Mouse (Mus musculus): ENCODE measurements around the gene Rhbdf1.

Gene Rhbdf1

GRCm38 (mm10) chr11:32238093-32238860 lies 16.2 kb upstream of the Rhbdf1 start:
- peak; percentile 62 to 78 for DNase-seq (ENCODE audit: low spot score in 2 of 2)

- no peak for DNase-seq (ENCODE audit: low spot score in 2 of 2)
These were observed 15.3 kb upstream of the Rhbdf1 start for GRCm38 (mm10) chr11:32237411-32237795.

- DNase-seq (ENCODE audit: low spot score in 2 of 2): peak in 1 of 2 experiments; percentile 31
These were observed 14.8 kb upstream of the Rhbdf1 start for GRCm38 (mm10) chr11:32236712-32237410.

- DNase-seq (ENCODE audit: low spot score in 2 of 2): no peak
These were observed 14.0 kb upstream of the Rhbdf1 start for GRCm38 (mm10) chr11:32236132-32236531.

GRCm38 (mm10) chr11:32235646-32236045 lies 13.5 kb upstream of the Rhbdf1 start:
- DNase-seq (ENCODE audit: low spot score in 2 of 2): no peak

- no peak for DNase-seq (ENCODE audit: low spot score in 2 of 2)
These were observed 12.9 kb upstream of the Rhbdf1 start for GRCm38 (mm10) chr11:32234816-32235485.

GRCm38 (mm10) chr11:32233895-32234294 lies 11.8 kb upstream of the Rhbdf1 start:
- DNase-seq (ENCODE audit: low spot score in 2 of 2): no peak

GRCm38 (mm10) chr11:32232848-32233247 lies 10.7 kb upstream of the Rhbdf1 start:
- DNase-seq (ENCODE audit: low spot score in 2 of 2): no peak

- DNase-seq (ENCODE audit: low spot score in 2 of 2): no peak
These were observed 9.0 kb upstream of the Rhbdf1 start for GRCm38 (mm10) chr11:32231125-32231524.

GRCm38 (mm10) chr11:32230220-32230619 lies 8.1 kb upstream of the Rhbdf1 start:
- no peak for DNase-seq (ENCODE audit: low spot score in 2 of 2)

GRCm38 (mm10) chr11:32228292-32228845 lies 6.3 kb upstream of the Rhbdf1 start:
- no peak for DNase-seq (ENCODE audit: low spot score in 2 of 2)

GRCm38 (mm10) chr11:32227555-32227954 lies 5.5 kb upstream of the Rhbdf1 start:
- DNase-seq (ENCODE audit: low spot score in 2 of 2): no peak

- no peak for DNase-seq (ENCODE audit: low spot score in 2 of 2)
These were observed 4.9 kb upstream of the Rhbdf1 start for GRCm38 (mm10) chr11:32227041-32227440.

GRCm38 (mm10) chr11:32226124-32226871 lies 4.2 kb upstream of the Rhbdf1 start, which contains the start of gene Mpg:
TSS of gene Mpg (plus strand) at chr11:32226505.
- peak; percentile 86 to 89 for DNase-seq (ENCODE audit: low spot score in 2 of 2)

- no peak for DNase-seq (ENCODE audit: low spot score in 2 of 2)
These were observed 3.4 kb upstream of the Rhbdf1 start for GRCm38 (mm10) chr11:32225222-32226104.

GRCm38 (mm10) chr11:32224468-32225139 lies 2.5 kb upstream of the Rhbdf1 start:
- no peak for DNase-seq (ENCODE audit: low spot score in 2 of 2)

- DNase-seq (ENCODE audit: low spot score in 2 of 2): no peak
These were observed 1.3 kb upstream of the Rhbdf1 start for GRCm38 (mm10) chr11:32223297-32223967.

- peak; percentile 45 to 52 for DNase-seq (ENCODE audit: low spot score in 2 of 2)
These were observed 582 bp upstream of the Rhbdf1 start for GRCm38 (mm10) chr11:32222570-32223194.

Measured in natural killer cell, adult 2 months (primary cell).